Mouse (Mus musculus): ENCODE data around the gene Ptpn3. TPM values are rescaled to one million over a fixed set of nuclear protein-coding genes. Genes with fewer than 3 reads are reported as not detected.
A peak's percentile ranks its signal among the peaks of the same experiment; 100 is the strongest.

Gene Ptpn3
- polyA plus RNA-seq (2012; rRNA removed) = 8.5 and 18.8 TPM in 2 replicates

GRCm38 (mm10) chr4:57301410-57302313, at the start of gene Ptpn3:
Gene Ptpn3, minus strand, starts transcription at chr4:57301837.
- under 1% methylated on average over 42 of the region's 42 CpGs for WGBS
- peak; percentile 86 for DNase-seq (ENCODE audit: low read depth, low spot score)

DNA sequence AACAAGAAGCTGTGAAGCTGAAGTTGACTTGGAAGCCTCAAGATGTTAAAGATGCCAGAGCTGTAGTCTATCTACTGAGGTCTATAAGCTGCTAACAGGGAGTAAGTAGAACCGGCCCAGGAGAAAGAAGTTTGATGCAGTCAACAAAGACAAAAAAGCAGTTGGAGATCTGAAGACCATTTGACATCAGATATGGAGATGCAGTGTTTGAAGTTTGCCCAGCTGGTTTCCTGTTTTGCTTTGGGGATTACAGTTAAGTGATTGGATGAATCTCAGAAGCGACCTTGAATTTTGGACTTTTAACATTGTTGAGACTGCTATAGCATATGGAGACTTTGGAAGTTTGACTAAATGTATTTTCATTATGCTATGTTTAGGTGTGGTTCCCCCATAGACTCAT, 48.9 kb upstream of the Ptpn3 start:
- WGBS = 91% methylated on average over 2 of the region's 2 CpGs
- DNase-seq (ENCODE audit: low read depth, low spot score) = no peak

- no peak for DNase-seq (ENCODE audit: low read depth, low spot score)
- 97% methylated on average over 7 of the region's 7 CpGs for WGBS
These were observed 42.4 kb upstream of the Ptpn3 start for GRCm38 (mm10) chr4:57343996-57344395.

GRCm38 (mm10) chr4:57338923-57339322, 37.3 kb upstream of the Ptpn3 start:
- 37% methylated on average over 17 of the region's 17 CpGs for WGBS

GRCm38 (mm10) chr4:57338061-57338460, 36.4 kb upstream of the Ptpn3 start:
- DNase-seq (ENCODE audit: low read depth, low spot score) = no peak
- WGBS = 82% methylated on average over 9 of the region's 9 CpGs

More at GRCm38 (mm10) chr4:57338923-57339322, 37.3 kb upstream of the Ptpn3 start:
- DNase-seq (ENCODE audit: low read depth, low spot score) = no peak

GRCm38 (mm10) chr4:57335000-57335666, 33.5 kb upstream of the Ptpn3 start:
- WGBS = 57% methylated on average over 9 of the region's 9 CpGs
- DNase-seq (ENCODE audit: low read depth, low spot score) = no peak

DNA sequence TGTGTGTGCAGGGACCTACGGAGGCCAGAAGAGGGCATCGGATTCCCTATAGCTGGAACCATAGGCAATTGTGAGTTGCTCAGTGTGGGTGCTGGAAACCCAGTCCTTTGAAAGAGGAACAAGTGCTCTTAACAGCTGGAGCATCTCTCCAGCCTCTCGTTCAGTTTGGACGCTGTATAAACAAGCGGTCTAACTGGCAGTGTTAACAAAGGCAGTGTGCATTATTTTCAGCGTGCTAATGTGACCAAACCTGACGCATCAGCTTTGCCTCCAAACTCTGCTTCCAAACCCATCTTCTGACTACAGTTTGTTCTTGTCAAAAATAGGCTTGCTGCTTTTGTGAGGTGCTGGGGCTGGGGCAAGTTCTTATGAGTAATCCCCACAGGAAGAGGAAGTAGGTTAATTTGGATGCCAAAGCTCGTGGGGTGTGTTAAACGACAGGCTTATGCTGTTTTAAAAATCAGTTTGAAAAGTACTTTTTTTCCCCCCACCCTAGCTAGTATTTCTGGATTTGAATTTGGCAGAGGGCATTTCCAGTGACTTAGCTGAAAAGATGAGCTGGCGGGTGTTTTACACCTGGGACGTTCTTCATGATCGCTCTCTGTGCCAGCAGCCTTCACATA, 32.4 kb upstream of the Ptpn3 start:
- no peak for DNase-seq (ENCODE audit: low read depth, low spot score)
- 76% methylated on average over 12 of the region's 12 CpGs for WGBS

DNA sequence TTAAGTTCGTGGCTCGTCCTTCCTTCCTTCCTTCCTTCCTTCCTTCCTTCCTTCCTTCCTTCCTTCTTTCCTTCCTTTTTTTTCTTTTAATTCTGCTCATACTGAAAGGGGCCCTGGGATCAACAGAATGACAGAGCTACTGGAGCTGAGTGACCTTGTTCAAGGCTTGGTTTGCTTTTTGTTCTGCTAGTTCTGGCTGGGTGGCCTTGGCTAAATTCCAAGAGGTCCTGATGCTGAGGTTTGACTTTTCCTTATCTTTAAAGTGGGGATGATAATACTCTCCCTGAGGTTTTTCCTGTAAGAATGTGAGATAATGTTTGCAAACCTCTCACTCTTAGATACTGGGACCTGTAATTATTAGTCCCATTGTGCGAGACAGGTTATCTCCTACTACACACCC, 30.9 kb upstream of the Ptpn3 start:
- no peak for DNase-seq (ENCODE audit: low read depth, low spot score)
- WGBS = 74% methylated on average over 3 of the region's 3 CpGs

GRCm38 (mm10) chr4:57320606-57321327, 19.1 kb upstream of the Ptpn3 start:
- WGBS = 28% methylated on average over 23 of the region's 23 CpGs
- no peak for DNase-seq (ENCODE audit: low read depth, low spot score)

DNA sequence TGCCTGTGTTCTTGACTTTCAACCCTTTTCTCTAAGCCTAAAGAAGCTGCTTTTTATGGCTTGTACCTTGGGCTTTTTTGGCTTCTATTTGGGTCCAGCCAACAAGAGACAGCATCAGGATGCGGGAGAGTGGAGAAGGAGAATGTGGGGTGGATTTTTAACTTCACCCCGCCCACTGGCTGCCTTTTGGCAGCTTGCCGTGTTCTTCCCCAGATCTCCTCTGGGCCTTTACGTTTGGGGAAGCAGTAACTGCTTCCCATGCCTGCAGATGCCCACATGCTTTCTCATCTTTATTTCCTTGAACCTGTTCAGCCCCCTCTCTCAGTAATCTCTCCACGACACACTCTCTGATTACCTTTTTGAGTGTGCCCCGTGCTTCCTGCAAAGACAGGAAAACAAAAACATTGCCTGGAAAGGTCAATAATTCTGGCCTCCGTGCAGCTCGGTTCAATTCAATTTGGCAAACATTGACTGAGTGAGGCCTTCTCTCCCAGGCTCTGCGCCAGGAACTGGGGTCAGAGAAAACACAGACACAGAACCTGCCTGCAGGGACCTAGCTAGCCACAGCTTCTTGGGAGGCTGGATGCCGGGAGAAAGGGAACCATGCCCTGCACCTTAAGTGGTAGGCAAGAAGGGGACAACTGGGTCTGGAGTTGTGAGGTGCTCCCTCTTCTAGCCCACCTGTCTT, 17.0 kb upstream of the Ptpn3 start:
- no peak for DNase-seq (ENCODE audit: low read depth, low spot score)
- WGBS = 5% methylated on average over 10 of the region's 10 CpGs

GRCm38 (mm10) chr4:57312256-57313166, 10.9 kb upstream of the Ptpn3 start:
- WGBS = 48% methylated on average over 8 of the region's 8 CpGs
- DNase-seq (ENCODE audit: low read depth, low spot score) = no peak

DNA sequence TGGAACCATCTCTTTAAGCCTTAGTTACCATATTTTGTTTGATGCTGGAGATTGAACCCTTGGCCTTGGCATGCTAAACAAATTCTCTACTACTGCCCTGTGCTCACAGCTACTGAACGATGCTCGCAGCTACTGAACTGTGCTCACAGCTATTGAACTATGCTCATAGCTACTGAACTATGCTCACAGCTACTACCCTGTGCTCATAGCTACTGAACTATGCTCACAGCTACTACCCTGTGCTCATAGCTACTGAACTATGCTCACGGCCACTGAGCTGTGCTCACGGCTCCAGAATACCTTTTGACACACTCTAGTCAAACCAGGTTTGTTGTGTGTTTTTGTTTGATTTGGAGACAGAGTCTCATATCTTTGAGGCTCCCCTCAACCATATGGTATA, 10.1 kb upstream of the Ptpn3 start:
- WGBS = 72% methylated on average over 4 of the region's 4 CpGs
- DNase-seq (ENCODE audit: low read depth, low spot score) = no peak

DNA sequence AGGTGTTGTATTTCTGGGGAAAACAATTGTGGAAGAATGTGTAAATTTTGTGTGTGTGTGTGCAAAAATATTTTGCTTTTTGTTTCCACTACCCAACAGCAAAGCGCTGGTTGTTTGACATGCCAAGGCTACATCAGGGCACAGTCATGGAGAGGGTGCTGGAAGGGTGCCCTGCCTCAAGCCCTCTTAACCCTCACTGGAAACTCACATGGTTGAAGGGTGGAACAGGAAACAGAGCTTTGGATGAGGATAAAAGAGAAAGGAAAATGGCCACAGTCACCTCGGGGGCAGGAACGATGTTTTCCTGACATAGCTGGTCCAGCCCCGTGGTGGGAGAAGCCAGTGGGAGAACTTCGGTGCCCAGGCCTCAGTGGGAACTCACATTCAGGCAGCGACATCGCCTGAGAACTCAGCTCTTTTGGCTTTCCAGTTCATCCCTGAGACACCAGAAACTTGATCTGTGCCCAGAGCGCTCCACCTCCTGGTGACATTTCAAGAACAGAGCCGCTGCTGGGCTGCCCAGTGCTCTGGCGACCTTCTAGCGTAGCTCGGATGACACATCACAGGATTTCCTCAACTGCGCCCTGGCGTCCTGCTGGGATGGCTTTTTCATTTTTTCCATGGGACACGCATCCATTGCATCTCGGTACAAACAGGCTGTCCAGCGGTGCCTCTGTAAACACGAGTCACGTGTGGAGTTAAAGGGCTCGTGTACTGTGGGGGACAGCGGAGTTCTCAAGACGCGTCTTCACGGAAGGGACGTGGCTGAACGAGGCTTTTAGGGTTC, 6.8 kb upstream of the Ptpn3 start:
- WGBS = 30% methylated on average over 26 of the region's 26 CpGs
- no peak for DNase-seq (ENCODE audit: low read depth, low spot score)

DNA sequence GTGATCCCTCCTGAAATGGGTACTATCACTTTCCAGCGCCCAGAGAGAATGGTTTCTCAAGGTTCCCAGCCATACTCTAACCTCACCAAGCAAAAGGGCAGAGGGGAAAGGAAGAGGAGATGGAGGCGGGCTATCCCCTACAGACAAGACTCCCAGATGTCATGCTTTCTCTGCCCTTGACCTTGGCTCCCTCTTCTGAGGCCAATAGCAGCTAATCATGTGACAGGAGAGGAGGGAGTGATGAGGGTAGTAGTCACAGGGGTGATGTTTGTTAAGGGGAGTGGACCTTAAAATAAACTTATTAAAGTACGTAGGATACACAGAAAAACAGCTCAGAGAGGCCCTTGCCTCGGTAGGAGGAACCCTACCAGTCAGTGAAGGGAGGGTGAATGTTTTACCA, 6.1 kb upstream of the Ptpn3 start:
- DNase-seq (ENCODE audit: low read depth, low spot score) = no peak
- 47% methylated on average over 4 of the region's 4 CpGs for WGBS

DNA sequence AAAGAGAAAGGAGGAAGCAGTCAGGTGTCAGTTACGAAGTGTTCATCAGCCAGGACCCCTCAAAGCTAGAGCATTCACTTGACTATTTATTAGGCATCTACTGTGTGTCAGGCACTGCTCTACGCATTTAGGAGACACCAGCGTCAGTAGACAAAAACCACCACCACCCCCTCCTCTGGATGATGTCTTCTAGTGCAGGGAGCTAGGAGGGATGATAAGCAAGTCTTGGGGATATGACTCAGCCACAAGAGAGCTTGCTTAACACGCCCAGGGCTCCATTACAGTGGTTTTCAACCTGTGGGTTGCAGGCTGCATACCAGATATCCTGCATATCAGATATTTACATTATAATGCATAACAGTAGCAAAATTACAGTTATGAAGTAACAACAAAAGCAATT, 4.6 kb upstream of the Ptpn3 start:
- no peak for DNase-seq (ENCODE audit: low read depth, low spot score)
- 78% methylated on average over 4 of the region's 4 CpGs for WGBS

DNA sequence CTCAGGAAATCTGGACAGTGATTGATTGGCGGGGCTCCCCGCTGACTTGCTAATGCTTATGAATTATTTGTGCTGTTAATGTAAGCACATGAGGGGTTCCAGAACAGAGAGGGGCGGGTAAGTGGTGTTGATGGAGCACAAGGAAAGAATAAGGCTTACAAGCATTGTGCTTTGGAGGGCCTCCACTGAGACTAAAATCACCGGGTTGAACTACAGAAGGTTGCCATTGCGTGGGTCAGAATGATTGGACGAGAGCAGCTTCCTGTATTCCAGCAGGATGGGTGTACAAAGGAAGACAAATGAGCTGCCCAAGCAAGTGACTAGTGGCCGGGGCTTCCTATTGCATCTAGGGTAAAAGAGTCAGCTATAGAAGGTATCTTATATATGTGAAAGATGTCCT, 4.0 kb upstream of the Ptpn3 start:
- WGBS = 85% methylated on average over 7 of the region's 7 CpGs
- no peak for DNase-seq (ENCODE audit: low read depth, low spot score)

All from large intestine, adult 2 months (tissue).